Mouse (Mus musculus): Measurements from ENCODE around the gene Bckdha.

DNA sequence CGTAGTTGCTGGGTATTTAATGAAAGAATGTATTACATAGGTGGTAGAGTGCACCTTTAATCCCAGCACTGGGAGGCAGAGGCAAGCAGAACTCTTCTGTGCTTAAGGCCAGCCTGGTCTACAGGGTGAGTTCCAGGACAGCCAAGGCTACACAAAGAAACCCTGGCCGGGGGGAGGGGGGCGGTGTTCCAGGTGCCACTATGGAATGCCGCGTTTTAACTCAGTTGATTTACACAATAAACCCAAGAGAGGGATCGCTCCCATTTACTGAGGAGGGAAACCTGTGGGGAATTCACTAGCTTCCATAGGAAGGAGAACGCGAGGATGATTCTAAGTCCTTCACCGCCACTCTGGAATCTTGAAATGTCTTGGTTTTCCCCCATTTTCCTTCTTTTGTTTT lies 10.8 kb upstream of the Bckdha start:
- TF ChIP-seq CTCF (IDR thresholded peaks at IDR 0.05; ENCODE audit: extremely low read depth, insufficient read depth, low read length) (no peak), POLR2A (IDR thresholded peaks at IDR 0.05; ENCODE audit: extremely low read depth, insufficient read depth, low read length) (no peak)

All from cortical plate, adult 2 months (tissue).